Mouse (Mus musculus) embryonic facial prominence, embryonic 13.5 days (tissue): ENCODE measurements around the gene Asb12. TPM values are rescaled to one million over a fixed set of nuclear protein-coding genes. Genes with fewer than 3 reads are reported as not detected.
"Not testable (repeated sequence)": the region's sequence is repeated elsewhere in the genome, so short reads cannot be mapped to it uniquely, and the experiment has no call there.

Source experiments
- ATAC-seq: fragments of 200-750 bp; cut with Nextera tagmentation; 2 replicates; pipeline ENCODE4 v1.8.0; 2017; ENCODE audit warnings: low read depth; ENCODE audit not compliant: insufficient number of reproducible peaks, insufficient read depth, low FRiP score, low TSS enrichment
- H3K27ac ChIP-seq: fragments of 300-500 bp; sonication (generic); 2 replicates; pipeline ENCODE4 v1.5.1; 2015; ENCODE audit warnings: moderate library complexity, mild to moderate bottlenecking, inconsistent platforms
- H3K27me3 ChIP-seq: fragments of 300-500 bp; sonication (generic); 2 replicates; pipeline ENCODE4 v1.6.1; 2015; ENCODE audit warnings: mild to moderate bottlenecking, inconsistent platforms
- H3K36me3 ChIP-seq: fragments of 300-500 bp; sonication (generic); 2 replicates; pipeline ENCODE4 v1.6.1; 2015; ENCODE audit warnings: mild to moderate bottlenecking, inconsistent platforms
- H3K4me1 ChIP-seq: fragments of 300-500 bp; sonication (generic); 2 replicates; pipeline ENCODE4 v1.6.1; 2015; ENCODE audit warnings: inconsistent platforms
- H3K4me2 ChIP-seq: fragments of 300-500 bp; sonication (generic); 2 replicates; pipeline ENCODE4 v1.6.1; 2015; ENCODE audit warnings: moderate library complexity, mild to moderate bottlenecking, inconsistent platforms
- H3K4me3 ChIP-seq: fragments of 300-500 bp; sonication (generic); 2 replicates; pipeline ENCODE4 v1.5.1; 2015; ENCODE audit warnings: mild to moderate bottlenecking, inconsistent platforms
- H3K9ac ChIP-seq: fragments of 300-500 bp; sonication (generic); 2 replicates; pipeline ENCODE4 v1.6.1; 2015; ENCODE audit warnings: mild to moderate bottlenecking, inconsistent platforms
- H3K9me3 ChIP-seq: fragments of 300-500 bp; sonication (generic); 2 replicates; pipeline ENCODE4 v1.6.1; 2016; ENCODE audit warnings: inconsistent platforms
- WGBS: fragments of 180-500 bp; shearing (Covaris S2); methylation state at CpG from one replicate; pipeline ENCODE4 v1.1.7; 2015; ENCODE audit warnings: mixed read lengths; 5-methylcytosine and 5-hydroxymethylcytosine counted together
- polyA plus RNA-seq: library from polyadenylated mRNA; unstranded; fragments of >200 nt; fragmentation: Nextera tagmentation; extraction: Ambion mirVana; gene quantifications from 2 replicates; pipeline ENCODE4 v1.2.1, GENCODE M21; 2015

The Asb12 gene
- not detected in 2 replicates for polyA plus RNA-seq

DNA sequence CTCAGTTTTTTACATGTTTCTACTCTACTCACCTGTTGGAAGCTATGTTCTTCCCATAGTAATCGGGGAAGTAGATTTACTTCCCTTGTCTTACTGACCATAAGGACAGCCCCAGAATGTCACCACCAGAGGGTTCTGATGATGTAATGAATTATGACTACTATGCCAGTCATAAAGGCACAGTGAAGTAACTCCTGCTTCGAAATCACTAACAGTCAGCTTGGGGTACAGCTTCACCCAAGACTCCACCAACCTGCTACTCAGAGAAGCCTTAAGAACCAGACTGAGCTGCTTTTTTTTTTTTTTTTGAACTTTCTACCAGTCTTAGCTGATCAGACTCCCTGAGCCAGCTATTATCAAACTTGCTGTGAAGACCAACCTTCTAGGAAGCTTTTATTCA, at the start of gene Asb12, which contains the start of gene Pfn5:
Gene Asb12, minus strand, starts transcription at position 101 of the 400 bp plus-strand sequence.
Gene Pfn5, plus strand, starts transcription at position 218 of the 400 bp plus-strand sequence.
- 84% methylated on average over 2 of the region's 2 CpGs for WGBS
- Histone ChIP-seq H3K4me2 (no peak within 1 kb of the TSS), H3K4me1 (no peaks in the 10 kb centered on the region), H3K27me3 (peaks cover 6% of the 10 kb centered on the region; the same call in 1 of the 2 replicates), H3K36me3 (no peaks in the 10 kb centered on the region), H3K9me3 (no peaks in the 10 kb centered on the region), H3K9ac (no peak within 1 kb of the TSS), H3K4me3 (no peak within 1 kb of the TSS), H3K27ac (no peak within 1 kb of the TSS)
- ATAC-seq, result no peak

DNA sequence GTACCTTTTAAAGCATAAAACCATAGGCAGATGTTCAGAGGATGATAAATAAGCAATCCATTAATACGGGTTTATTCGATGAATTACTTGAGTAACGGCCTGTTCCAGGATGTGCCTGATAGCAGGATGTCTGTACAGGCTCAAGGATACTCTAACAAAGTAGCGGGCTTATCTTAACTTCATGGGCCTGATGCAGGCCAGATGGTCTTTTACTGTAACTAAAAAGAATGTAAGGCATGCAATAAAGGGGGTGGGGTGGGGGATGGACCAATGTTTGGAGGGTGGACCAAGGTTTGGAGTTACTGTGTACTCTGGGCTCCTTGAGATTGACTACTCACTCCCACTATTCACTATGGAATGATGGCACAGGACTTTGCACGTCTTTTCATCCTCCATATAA, 42.8 kb upstream of the Asb12 start:
- no peak overlapping the region for H3K4me2 ChIP-seq
- no peak overlapping the region for H3K27ac ChIP-seq
- no peaks in the 10 kb centered on the region for H3K4me1 ChIP-seq
- WGBS, result 77% methylated on average over 5 of the region's 5 CpGs
- no peaks in the 10 kb centered on the region for H3K27me3 ChIP-seq
- no peak overlapping the region for H3K4me3 ChIP-seq
- ATAC-seq, result no peak
- H3K36me3 ChIP-seq, result no peaks in the 10 kb centered on the region
- no peaks in the 10 kb centered on the region for H3K9me3 ChIP-seq
- H3K9ac ChIP-seq, result no peak overlapping the region

DNA sequence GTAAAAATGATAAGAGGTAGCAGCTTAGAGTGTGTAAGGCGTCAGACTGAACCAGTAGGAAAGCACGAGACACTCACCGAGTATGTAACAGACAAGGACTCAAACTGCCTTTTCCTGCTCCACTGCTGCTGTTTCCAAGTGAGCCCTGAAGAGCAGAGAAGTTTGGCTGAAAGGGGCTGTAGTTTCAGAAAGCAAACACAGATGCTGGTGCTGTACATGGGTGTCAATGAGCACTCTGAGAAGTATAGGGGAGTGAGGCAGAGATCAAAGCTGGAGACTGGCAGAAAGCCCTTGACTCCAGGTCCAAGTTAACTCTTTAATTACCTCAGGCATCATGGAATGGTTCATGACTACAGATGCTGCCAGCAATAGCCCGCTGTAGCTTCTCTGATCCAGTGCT, 3.5 kb downstream of the Asb12 start:
- Histone ChIP-seq H3K9me3 (no peaks in the 10 kb centered on the region), H3K27ac (no peak overlapping the region), H3K36me3 (no peaks in the 10 kb centered on the region), H3K9ac (no peak overlapping the region), H3K4me3 (no peak overlapping the region), H3K4me2 (no peak overlapping the region), H3K4me1 (no peaks in the 10 kb centered on the region), H3K27me3 (peaks cover 6% of the 10 kb centered on the region; the same call in 1 of the 2 replicates)
- no peak for ATAC-seq
- 74% methylated on average over 4 of the region's 4 CpGs for WGBS

DNA sequence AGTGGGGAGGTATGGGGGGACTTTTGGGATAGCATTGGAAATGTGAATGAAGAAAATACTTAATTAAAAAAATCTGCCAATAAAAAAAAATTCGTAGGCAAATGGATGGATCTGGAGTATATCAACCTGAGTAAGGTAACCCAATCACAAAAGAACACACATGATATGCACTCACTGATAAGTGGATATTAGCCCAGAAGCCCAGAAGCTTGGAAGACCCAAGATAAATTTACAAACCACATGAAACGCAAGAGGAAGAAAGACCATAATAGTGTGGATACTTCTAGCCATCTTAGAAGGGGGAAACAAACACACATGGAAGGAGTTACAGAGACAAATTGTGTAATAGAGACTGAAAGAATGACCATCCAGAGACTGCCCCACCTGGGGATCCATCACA, 22.3 kb downstream of the Asb12 start:
- not testable (repeated sequence) for H3K4me2 ChIP-seq, H3K9me3 ChIP-seq, H3K36me3 ChIP-seq, H3K4me3 ChIP-seq, H3K9ac ChIP-seq, H3K4me1 ChIP-seq, H3K27me3 ChIP-seq, ATAC-seq, H3K27ac ChIP-seq
- WGBS, result 80% methylated on average over 2 of the region's 2 CpGs

DNA sequence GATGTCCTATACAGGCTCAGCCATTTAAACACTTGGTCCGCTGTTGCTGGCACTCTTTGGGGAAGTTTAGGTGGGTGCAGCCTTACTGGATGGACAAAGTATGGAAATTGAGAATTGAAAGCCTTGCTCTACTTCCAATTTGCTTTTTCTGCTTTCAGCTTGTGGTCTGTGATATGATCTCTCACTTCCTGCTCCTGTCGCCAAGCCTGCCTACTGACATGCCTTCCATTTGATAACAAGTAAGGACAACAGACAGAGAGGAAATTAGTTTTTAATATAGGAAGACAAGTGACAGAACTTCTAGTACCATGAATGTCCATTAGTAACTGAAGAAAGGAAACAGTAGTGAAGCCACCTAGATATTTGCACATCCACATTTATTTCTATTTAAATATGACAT, 32.6 kb downstream of the Asb12 start:
- H3K4me3 ChIP-seq, result no peak overlapping the region
- H3K27me3 ChIP-seq, result peaks cover 8% of the 10 kb centered on the region; the same call in 1 of the 2 replicates
- no peak for ATAC-seq
- WGBS, result 68% methylated on average over 2 of the region's 2 CpGs
- H3K9me3 ChIP-seq, result no peaks in the 10 kb centered on the region
- no peak overlapping the region for H3K27ac ChIP-seq
- no peaks in the 10 kb centered on the region for H3K4me1 ChIP-seq
- H3K4me2 ChIP-seq, result no peak overlapping the region
- H3K9ac ChIP-seq, result no peak overlapping the region
- no peaks in the 10 kb centered on the region for H3K36me3 ChIP-seq

DNA sequence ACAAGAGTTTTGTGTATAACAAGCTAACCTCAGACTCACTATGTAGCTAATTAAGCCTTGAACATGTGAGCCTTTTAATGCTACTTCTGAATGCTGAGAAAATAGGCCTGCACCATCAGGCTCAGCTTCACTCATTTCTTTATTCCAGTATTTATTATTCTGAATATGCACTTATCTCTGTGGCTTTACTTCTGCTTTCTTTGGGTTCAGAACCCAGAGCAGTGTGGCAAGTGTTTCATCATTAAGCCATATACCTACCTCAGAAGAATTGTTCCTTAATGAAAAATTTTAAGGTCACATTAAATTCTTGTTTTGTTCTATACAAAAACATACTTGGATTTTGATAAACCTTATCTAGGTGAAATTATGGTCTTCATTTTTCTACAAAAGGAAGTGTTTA, 33.9 kb downstream of the Asb12 start:
- no peak for ATAC-seq
- H3K27ac ChIP-seq, result no peak overlapping the region
- H3K27me3 ChIP-seq, result peaks cover 9% of the 10 kb centered on the region; the same call in 1 of the 2 replicates
- H3K4me1 ChIP-seq, result no peaks in the 10 kb centered on the region
- no peak overlapping the region for H3K4me3 ChIP-seq
- no peaks in the 10 kb centered on the region for H3K36me3 ChIP-seq
- no peak overlapping the region for H3K4me2 ChIP-seq
- H3K9ac ChIP-seq, result no peak overlapping the region
- no peaks in the 10 kb centered on the region for H3K9me3 ChIP-seq

DNA sequence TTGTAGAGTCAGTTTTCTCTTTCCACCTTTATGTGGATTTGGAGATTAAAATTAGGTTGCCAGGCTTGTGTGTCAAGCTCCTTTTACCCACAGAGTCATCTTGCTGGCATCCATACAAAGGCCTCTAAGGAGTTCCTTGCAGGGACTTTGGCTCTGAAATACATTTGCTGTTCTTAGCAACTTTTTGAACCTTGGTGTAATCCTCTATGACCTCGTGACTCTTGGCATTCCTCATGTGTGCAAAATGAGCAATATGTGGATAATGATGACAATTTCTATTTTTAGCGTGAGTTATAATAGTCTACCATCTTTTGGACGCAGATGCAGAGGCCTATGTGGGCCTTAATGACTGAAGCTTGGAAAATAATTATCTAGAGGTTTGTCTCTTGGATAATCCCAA, 100.6 kb downstream of the Asb12 start:
- Histone ChIP-seq H3K9me3 (no peaks in the 10 kb centered on the region), H3K4me2 (no peak overlapping the region), H3K27me3 (no peaks in the 10 kb centered on the region), H3K4me3 (no peak overlapping the region), H3K36me3 (no peaks in the 10 kb centered on the region), H3K27ac (no peak overlapping the region), H3K9ac (no peak overlapping the region), H3K4me1 (no peaks in the 10 kb centered on the region)
- 79% methylated on average over 3 of the region's 3 CpGs for WGBS
- ATAC-seq, result no peak

DNA sequence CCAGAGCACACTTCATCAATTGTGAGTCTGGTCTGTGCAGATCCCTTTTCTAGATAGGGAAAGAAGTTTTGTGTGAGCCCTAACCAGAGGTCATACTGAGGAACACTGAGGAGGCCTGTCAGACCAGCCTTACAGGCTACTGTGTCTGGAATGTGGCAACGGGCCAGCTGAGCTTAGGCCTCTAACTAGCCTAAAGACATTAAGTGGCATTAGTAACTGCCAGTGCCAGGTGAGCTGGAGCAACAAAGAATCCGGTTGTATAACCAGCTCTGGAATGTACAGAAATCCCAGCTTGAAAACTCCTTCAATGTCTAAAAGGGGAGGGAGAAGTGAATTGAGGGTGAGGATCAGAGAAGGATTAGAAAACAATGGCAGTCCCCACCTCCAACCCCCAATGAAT, 111.9 kb downstream of the Asb12 start:
- no peaks in the 10 kb centered on the region for H3K9me3 ChIP-seq
- ATAC-seq, result no peak
- H3K9ac ChIP-seq, result no peak overlapping the region
- peaks cover 4% of the 10 kb centered on the region; the same call in 1 of the 2 replicates for H3K27me3 ChIP-seq
- peaks cover 12% of the 10 kb centered on the region for H3K4me1 ChIP-seq
- no peak overlapping the region for H3K4me3 ChIP-seq
- H3K36me3 ChIP-seq, result no peaks in the 10 kb centered on the region
- 71% methylated on average over 2 of the region's 2 CpGs for WGBS
- H3K4me2 ChIP-seq, result no peak overlapping the region
- H3K27ac ChIP-seq, result no peak overlapping the region

DNA sequence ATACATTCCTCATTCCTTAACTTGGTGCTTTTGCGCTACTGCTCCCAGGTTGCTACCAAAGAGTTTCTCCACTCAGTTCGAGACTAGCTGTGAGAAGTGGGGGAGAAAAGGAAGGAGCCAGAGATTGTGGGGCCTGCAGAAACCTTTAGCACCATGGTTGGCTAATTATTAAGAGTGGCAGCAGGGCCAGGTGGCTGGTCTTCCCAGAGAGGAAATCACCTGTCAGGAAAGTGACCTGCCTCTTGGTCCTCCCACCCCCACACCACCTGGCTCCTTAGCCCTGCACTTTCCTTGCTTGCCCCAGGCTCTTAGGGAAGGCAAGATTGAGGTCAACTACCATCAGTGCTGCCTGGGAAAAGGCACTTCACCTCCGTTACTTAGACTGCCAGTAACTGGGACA, 112.6 kb downstream of the Asb12 start:
- Histone ChIP-seq H3K4me1 (peaks cover 12% of the 10 kb centered on the region), H3K4me2 (peak overlapping the region; percentile 49), H3K36me3 (no peaks in the 10 kb centered on the region), H3K27me3 (peaks cover 4% of the 10 kb centered on the region; the same call in 1 of the 2 replicates), H3K9ac (no peak overlapping the region), H3K9me3 (no peaks in the 10 kb centered on the region), H3K27ac (peak overlapping the region; percentile 39; the same call in 1 of the 2 replicates), H3K4me3 (peak overlapping the region; percentile 57)
- WGBS, result 47% methylated on average over 3 of the region's 3 CpGs
- ATAC-seq, result no peak

DNA sequence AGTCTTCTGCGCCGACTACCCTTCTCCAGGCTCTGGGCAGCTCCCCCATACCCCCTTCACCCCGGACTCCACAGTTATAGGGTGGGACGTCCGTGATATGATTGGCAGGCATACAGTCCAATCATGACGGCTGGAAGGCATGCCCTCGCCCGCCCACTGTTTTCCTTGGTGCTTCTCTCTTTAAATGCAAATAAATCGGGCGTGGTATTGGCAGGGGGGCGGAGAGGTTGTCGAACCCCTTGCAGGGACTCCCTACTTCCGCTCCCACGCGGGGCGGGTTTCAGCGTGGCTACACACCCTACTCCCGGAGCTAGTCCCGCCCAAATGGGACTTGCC, 113.0 kb downstream of the Asb12 start, which contains the start of gene Amer1:
Gene Amer1, minus strand, starts transcription at position 97 of the 336 bp plus-strand sequence.
- peak within 1 kb of the TSS; percentile 88 for H3K27ac ChIP-seq
- peak within 1 kb of the TSS; percentile 65 for H3K4me2 ChIP-seq
- no peaks in the 10 kb centered on the region for H3K36me3 ChIP-seq
- H3K9me3 ChIP-seq, result no peaks in the 10 kb centered on the region
- peaks cover 12% of the 10 kb centered on the region for H3K4me1 ChIP-seq
- ATAC-seq, result peak; percentile 95
- peak within 1 kb of the TSS; percentile 57 for H3K4me3 ChIP-seq
- peaks cover 4% of the 10 kb centered on the region; the same call in 1 of the 2 replicates for H3K27me3 ChIP-seq
- H3K9ac ChIP-seq, result peak within 1 kb of the TSS; percentile 70
- WGBS, result 21% methylated on average over 19 of the region's 19 CpGs

DNA sequence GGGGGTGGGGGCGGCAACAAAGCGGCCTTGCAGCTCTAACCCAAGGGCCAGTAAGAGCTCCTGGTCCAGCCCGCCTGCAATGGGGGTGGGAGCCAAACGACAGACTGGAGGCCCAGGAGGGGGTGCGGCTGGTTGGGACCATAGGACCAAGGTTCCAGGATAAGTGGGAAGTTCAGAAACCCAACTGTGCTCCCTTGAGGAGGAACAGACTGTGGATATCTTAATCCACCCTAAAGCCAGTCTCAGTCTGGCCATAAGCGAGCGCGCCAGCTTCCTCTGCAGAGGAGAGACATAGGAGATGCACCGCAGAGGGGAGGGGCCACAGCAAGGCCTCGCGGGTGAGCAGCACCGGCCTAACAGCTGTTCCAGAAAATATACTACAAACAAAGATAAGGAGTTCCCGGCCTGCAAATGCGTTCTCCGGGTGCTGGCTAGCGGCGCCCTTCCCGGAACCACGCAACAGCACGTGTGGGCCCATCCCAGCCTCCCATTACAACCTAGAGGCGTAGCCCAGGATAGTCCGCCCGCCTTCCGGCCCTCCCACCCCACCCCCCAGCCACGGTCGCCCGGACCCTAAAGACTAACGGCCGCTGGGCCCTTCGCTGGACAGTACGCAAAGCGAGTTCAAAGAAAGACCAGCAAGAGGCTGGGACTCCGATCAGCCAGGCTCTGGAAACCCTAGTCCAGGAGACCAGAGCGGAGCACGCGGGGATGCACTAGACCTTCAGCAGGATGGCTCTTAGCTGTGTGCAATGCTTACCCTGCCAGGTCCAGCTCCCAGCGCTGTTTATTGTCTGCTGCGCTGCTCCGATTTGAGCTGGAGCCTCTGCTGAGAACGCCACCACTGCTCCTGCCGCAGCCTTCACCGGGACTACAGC, 113.7 kb downstream of the Asb12 start:
- Histone ChIP-seq H3K4me3 (peak overlapping the region; percentile 57), H3K27me3 (peaks cover 4% of the 10 kb centered on the region; the same call in 1 of the 2 replicates), H3K4me1 (peaks cover 12% of the 10 kb centered on the region), H3K4me2 (peak overlapping the region; percentile 65), H3K9ac (peak overlapping the region; percentile 70), H3K36me3 (no peaks in the 10 kb centered on the region), H3K9me3 (no peaks in the 10 kb centered on the region), H3K27ac (peak overlapping the region; percentile 88)
- 21% methylated on average over 42 of the region's 42 CpGs for WGBS
- peak; percentile 74 for ATAC-seq

DNA sequence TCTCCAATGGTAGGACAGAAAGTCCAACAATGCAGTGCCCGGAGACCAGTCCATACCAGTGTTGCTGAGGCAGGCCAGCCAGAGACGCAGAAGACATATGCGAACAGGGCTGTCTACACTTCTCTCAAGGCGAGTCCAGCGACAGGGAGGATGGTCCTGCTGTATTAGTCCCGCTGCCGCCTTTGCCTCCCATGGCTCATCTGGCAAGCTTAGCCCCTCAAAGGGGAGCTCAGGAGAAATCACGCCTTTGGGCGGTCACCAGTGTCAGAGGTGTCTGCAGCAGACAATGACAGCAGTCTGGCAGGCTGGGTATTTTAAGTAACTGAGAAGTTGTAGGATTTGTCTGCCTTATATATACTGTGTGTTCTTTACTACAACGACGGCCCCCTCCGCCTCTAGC, 114.4 kb downstream of the Asb12 start:
- ATAC-seq, result no peak
- peak overlapping the region; percentile 88; the same call in 1 of the 2 replicates for H3K27ac ChIP-seq
- H3K4me1 ChIP-seq, result peaks cover 12% of the 10 kb centered on the region
- H3K9me3 ChIP-seq, result no peaks in the 10 kb centered on the region
- peak overlapping the region; percentile 70 for H3K9ac ChIP-seq
- peak overlapping the region; percentile 65 for H3K4me2 ChIP-seq
- peaks cover 4% of the 10 kb centered on the region; the same call in 1 of the 2 replicates for H3K27me3 ChIP-seq
- WGBS, result 29% methylated on average over 12 of the region's 12 CpGs
- no peaks in the 10 kb centered on the region for H3K36me3 ChIP-seq
- H3K4me3 ChIP-seq, result peak overlapping the region; percentile 57
